Mouse (Mus musculus): ENCODE results near the gene Dalrd3. TPM values are rescaled to one million over a fixed set of nuclear protein-coding genes. Genes with fewer than 3 reads are reported as not detected.

Gene Dalrd3
- polyA plus RNA-seq, 1 experiment from 2014 or later = 167 TPM

GRCm38 (mm10) chr9:108611488-108611887 is 41.8 kb downstream of the Dalrd3 start:
- Histone ChIP-seq H3K4me3 (ENCODE audit: low read depth, low read length) (no peak overlapping the region), H3K9me3 (replicated peaks; ENCODE audit: control insufficient read depth, low read length) (no peaks in the 10 kb centered on the region), H3K27ac (replicated peaks; ENCODE audit: low read depth, low read length) (no peak overlapping the region), H3K4me2 (ENCODE audit: low read depth, low read length) (no peak overlapping the region), H3K27me3 (ENCODE audit: control insufficient read depth, insufficient read depth, low read length) (no peaks in the 10 kb centered on the region), H3K36me3 (replicated peaks; ENCODE audit: control insufficient read depth, insufficient read depth, low read depth, low read length) (peaks cover 8% of the 10 kb centered on the region), H3K9ac (replicated peaks; ENCODE audit: low read length) (no peak overlapping the region), H3K4me1 (ENCODE audit: control insufficient read depth, insufficient read depth, low read length) (no peaks in the 10 kb centered on the region)
- no peak for ATAC-seq (replicated peaks; ENCODE audit: insufficient number of reproducible peaks, low FRiP score, low TSS enrichment, low read depth)
- no peak for DNase-seq (ENCODE audit: low spot score)
- 94% methylated on average over 10 of the region's 10 CpGs for WGBS

- Histone ChIP-seq H3K4me2 (ENCODE audit: low read depth, low read length) (no peak overlapping the region), H3K27me3 (ENCODE audit: control insufficient read depth, insufficient read depth, low read length) (no peaks in the 10 kb centered on the region), H3K27ac (replicated peaks; ENCODE audit: low read depth, low read length) (no peak overlapping the region), H3K9ac (replicated peaks; ENCODE audit: low read length) (no peak overlapping the region), H3K9me3 (replicated peaks; ENCODE audit: control insufficient read depth, low read length) (no peaks in the 10 kb centered on the region), H3K36me3 (replicated peaks; ENCODE audit: control insufficient read depth, insufficient read depth, low read depth, low read length) (peaks cover 8% of the 10 kb centered on the region), H3K4me1 (ENCODE audit: control insufficient read depth, insufficient read depth, low read length) (no peaks in the 10 kb centered on the region), H3K4me3 (ENCODE audit: low read depth, low read length) (no peak overlapping the region)
- DNase-seq (ENCODE audit: low spot score) (no peak), ATAC-seq (replicated peaks; ENCODE audit: insufficient number of reproducible peaks, low FRiP score, low TSS enrichment, low read depth) (no peak)
- WGBS = 91% methylated on average over 1 of the region's 1 CpGs
Observed at GRCm38 (mm10) chr9:108617301-108617700, 47.6 kb downstream of the Dalrd3 start.

MicroRNAs within 50 kb of the gene (microRNA counts, 519-probe panel; counts per million panel counts)
- 3,714 counts per million, percentile 55 among the panel's probes with 10 or more counts for microRNA mmu-miR-191
- microRNA mmu-miR-425 = 2,891 counts per million, percentile 36 among the panel's probes with 10 or more counts

Small RNA genes within 50 kb of the gene (microRNA-seq; reads per million reads assigned to microRNA genes)
- not detected for gene Gm24083 (ENCODE audit: borderline number of aligned reads)
- not detected for gene Mir191 (ENCODE audit: borderline number of aligned reads)
- 2,667 reads per million, percentile 80 among the genes with 10 or more reads in this experiment for gene Mir425 (ENCODE audit: borderline number of aligned reads)

Other genes with a start within 250 kb of the Dalrd3 start
- 888 and 899 TPM in 2 replicates for gene Gpx1, start 231.0 kb upstream of the Dalrd3 start, polyA plus RNA-seq (2014; fragmentation: Nextera tagmentation; extraction: Ambion mirVana)
- gene Usp4, start 222.0 kb upstream of the Dalrd3 start, polyA plus RNA-seq (2014; fragmentation: Nextera tagmentation; extraction: Ambion mirVana) = 128 and 149 TPM in 2 replicates
- gene 1700102P08Rik, start 177.1 kb upstream of the Dalrd3 start, polyA plus RNA-seq (2014; fragmentation: Nextera tagmentation; extraction: Ambion mirVana) = 0.59 and 0.76 TPM in 2 replicates
- 1.5 and 1.7 TPM in 2 replicates for gene Ccdc36, start 141.4 kb upstream of the Dalrd3 start, polyA plus RNA-seq (2014; fragmentation: Nextera tagmentation; extraction: Ambion mirVana)
- gene BC048562, start 133.4 kb upstream of the Dalrd3 start, polyA plus RNA-seq (2014; fragmentation: Nextera tagmentation; extraction: Ambion mirVana) = not detected in 2 replicates
- gene Ccdc71, start 109.4 kb upstream of the Dalrd3 start, polyA plus RNA-seq (2014; fragmentation: Nextera tagmentation; extraction: Ambion mirVana) = 49.1 and 63.2 TPM in 2 replicates
- gene Klhdc8b, start 108.3 kb upstream of the Dalrd3 start, polyA plus RNA-seq (2014; fragmentation: Nextera tagmentation; extraction: Ambion mirVana) = 19.0 and 22.4 TPM in 2 replicates
- gene Lamb2, start 90.2 kb upstream of the Dalrd3 start, polyA plus RNA-seq (2014; fragmentation: Nextera tagmentation; extraction: Ambion mirVana) = 15.3 and 15.4 TPM in 2 replicates
- gene Usp19, start 79.3 kb upstream of the Dalrd3 start, polyA plus RNA-seq (2014; fragmentation: Nextera tagmentation; extraction: Ambion mirVana) = 52.5 and 59.2 TPM in 2 replicates
- 130 and 138 TPM in 2 replicates for gene Qars, start 62.2 kb upstream of the Dalrd3 start, polyA plus RNA-seq (2014; fragmentation: Nextera tagmentation; extraction: Ambion mirVana)
- gene Qrich1, start 53.1 kb upstream of the Dalrd3 start, polyA plus RNA-seq (2014; fragmentation: Nextera tagmentation; extraction: Ambion mirVana) = 165 and 168 TPM in 2 replicates
- gene Impdh2, start 9.6 kb upstream of the Dalrd3 start, polyA plus RNA-seq (2014; fragmentation: Nextera tagmentation; extraction: Ambion mirVana) = 242 and 248 TPM in 2 replicates
- gene Ndufaf3, start 2.5 kb upstream of the Dalrd3 start, polyA plus RNA-seq (2014; fragmentation: Nextera tagmentation; extraction: Ambion mirVana) = 48.4 and 49.0 TPM in 2 replicates
- gene Wdr6, start 8.9 kb downstream of the Dalrd3 start, polyA plus RNA-seq (2014; fragmentation: Nextera tagmentation; extraction: Ambion mirVana) = 118 and 130 TPM in 2 replicates
- 6.4 and 8.1 TPM in 2 replicates for gene P4htm, start 27.8 kb downstream of the Dalrd3 start, polyA plus RNA-seq (2014; fragmentation: Nextera tagmentation; extraction: Ambion mirVana)
- 44.1 and 48.4 TPM in 2 replicates for gene Arih2, start 79.5 kb downstream of the Dalrd3 start, polyA plus RNA-seq (2014; fragmentation: Nextera tagmentation; extraction: Ambion mirVana)
- 30.8 and 34.5 TPM in 2 replicates for gene Slc25a20, start 92.2 kb downstream of the Dalrd3 start, polyA plus RNA-seq (2014; fragmentation: Nextera tagmentation; extraction: Ambion mirVana)
- 36.2 and 37.9 TPM in 2 replicates for gene Prkar2a, start 119.4 kb downstream of the Dalrd3 start, polyA plus RNA-seq (2014; fragmentation: Nextera tagmentation; extraction: Ambion mirVana)
- 113 and 118 TPM in 2 replicates for gene Ip6k2, start 213.9 kb downstream of the Dalrd3 start, polyA plus RNA-seq (2014; fragmentation: Nextera tagmentation; extraction: Ambion mirVana)
- 9.1 and 12.1 TPM in 2 replicates for gene Nckipsd, start 238.5 kb downstream of the Dalrd3 start, polyA plus RNA-seq (2014; fragmentation: Nextera tagmentation; extraction: Ambion mirVana)